Mouse (Mus musculus) forebrain, embryonic 10.5 days (tissue): ENCODE data around the gene Iqcf6. TPM values are rescaled to one million over a fixed set of nuclear protein-coding genes. Genes with fewer than 3 reads are reported as not detected.
"Not testable (repeated sequence)": the region's sequence is repeated elsewhere in the genome, so short reads cannot be mapped to it uniquely, and the experiment has no call there.

Source experiments
- DNase-seq: peaks from one replicate; pipeline ENCODE4 v3.0.0-alpha.2; 2017; ENCODE audit warnings: low spot score; ENCODE audit errors: extremely low spot score
- H3K27ac ChIP-seq: fragments of 300-500 bp; sonication (generic); 2 replicates; pipeline ENCODE4 v1.5.1; 2016; ENCODE audit warnings: mild to moderate bottlenecking
- H3K27me3 ChIP-seq: fragments of 300-500 bp; sonication (generic); 2 replicates; pipeline ENCODE4 v1.6.1; 2016; ENCODE audit warnings: mild to moderate bottlenecking; ENCODE audit not compliant: poor library complexity, severe bottlenecking
- H3K36me3 ChIP-seq: fragments of 300-500 bp; sonication (generic); replicated peaks from 2 replicates; pipeline ENCODE4 v1.6.1; 2016; ENCODE audit warnings: mild to moderate bottlenecking, moderate library complexity
- H3K4me1 ChIP-seq: fragments of 300-500 bp; sonication (generic); 2 replicates; pipeline ENCODE4 v1.6.1; 2016
- H3K4me3 ChIP-seq: fragments of 300-500 bp; sonication (generic); 2 replicates; pipeline ENCODE4 v1.5.1; 2016; ENCODE audit warnings: mild to moderate bottlenecking, moderate library complexity
- H3K9me3 ChIP-seq: fragments of 300-500 bp; sonication (generic); 2 replicates; pipeline ENCODE4 v1.6.1; 2016; ENCODE audit warnings: mild to moderate bottlenecking, moderate library complexity
- WGBS: fragments of 180-500 bp; shearing (Covaris S2); methylation state at CpG from one replicate; pipeline ENCODE4 v1.1.7; 2016; 5-methylcytosine and 5-hydroxymethylcytosine counted together
- polyA plus RNA-seq: library from polyadenylated mRNA; unstranded; fragments of >200 nt; fragmentation: Nextera tagmentation; extraction: Ambion mirVana; gene quantifications from 2 replicates; pipeline ENCODE4 v1.2.1, GENCODE M21; 2016

Iqcf6 gene
- polyA plus RNA-seq: not detected in 2 replicates

- Histone ChIP-seq H3K27me3 (no peaks in the 10 kb centered on the region), H3K4me1 (0 out of 2 replicates have a peak, but pooled peaks cover 7% of the 10 kb centered on the region), H3K27ac (no peak within 1 kb of the TSS), H3K4me3 (no peak within 1 kb of the TSS), H3K36me3 (no peaks in the 10 kb centered on the region), H3K9me3 (no peaks in the 10 kb centered on the region)
- no peak for DNase-seq
- WGBS: 84% methylated on average over 2 of the region's 2 CpGs
These were observed at the start of gene Iqcf6 for GRCm38 (mm10) chr9:106626282-106626681. TSS of gene Iqcf6 (plus strand) at chr9:106626582.

DNA sequence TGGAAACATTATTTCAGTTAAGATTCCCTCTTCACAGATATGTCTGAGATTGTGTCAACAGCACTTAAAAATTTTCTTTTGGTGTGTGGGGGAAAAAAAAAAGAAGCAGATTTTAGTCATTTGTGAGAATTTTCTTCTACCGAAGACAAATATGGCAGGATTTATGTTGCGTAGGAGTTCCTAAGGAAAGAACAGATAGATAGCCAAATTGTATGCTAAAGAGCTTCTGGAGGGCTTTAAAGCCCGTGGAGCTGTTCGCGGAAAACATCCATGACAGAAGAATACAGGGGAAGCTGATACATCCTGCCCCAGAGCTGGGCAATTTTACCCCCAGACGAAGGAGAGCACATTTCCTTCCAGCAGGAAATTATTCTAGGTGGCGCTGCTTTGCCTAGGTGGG is 46.4 kb upstream of the Iqcf6 start:
- Histone ChIP-seq H3K9me3 (no peaks in the 10 kb centered on the region), H3K36me3 (no peaks in the 10 kb centered on the region), H3K4me3 (no peak overlapping the region), H3K27ac (no peak overlapping the region), H3K27me3 (no peaks in the 10 kb centered on the region), H3K4me1 (no peaks in the 10 kb centered on the region)
- WGBS: 87% methylated on average over 7 of the region's 7 CpGs
- no peak for DNase-seq

DNA sequence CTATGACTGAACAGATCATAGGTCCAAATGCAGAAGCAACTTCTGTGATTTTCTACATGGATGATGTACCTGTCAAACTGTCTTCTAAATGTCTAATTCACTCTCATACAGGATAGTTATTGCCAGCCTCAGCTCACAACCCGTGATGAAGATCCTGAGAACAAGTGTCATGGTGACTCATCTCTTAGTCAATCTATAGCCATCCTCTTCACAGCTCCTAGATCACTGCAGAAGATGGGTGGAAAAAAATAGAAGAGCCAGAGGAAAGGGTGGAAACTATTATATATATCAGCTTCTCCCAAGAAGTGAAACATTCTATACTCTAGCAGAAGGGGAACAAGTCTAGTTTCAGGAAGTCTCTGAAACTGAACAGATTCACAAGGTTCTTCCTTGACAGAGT is 43.8 kb upstream of the Iqcf6 start:
- H3K4me3 ChIP-seq: no peak overlapping the region
- H3K27me3 ChIP-seq: no peaks in the 10 kb centered on the region
- WGBS: 74% methylated on average over 1 of the region's 1 CpGs
- no peaks in the 10 kb centered on the region for H3K9me3 ChIP-seq
- H3K4me1 ChIP-seq: no peaks in the 10 kb centered on the region
- no peaks in the 10 kb centered on the region for H3K36me3 ChIP-seq
- no peak overlapping the region for H3K27ac ChIP-seq
- DNase-seq: no peak

DNA sequence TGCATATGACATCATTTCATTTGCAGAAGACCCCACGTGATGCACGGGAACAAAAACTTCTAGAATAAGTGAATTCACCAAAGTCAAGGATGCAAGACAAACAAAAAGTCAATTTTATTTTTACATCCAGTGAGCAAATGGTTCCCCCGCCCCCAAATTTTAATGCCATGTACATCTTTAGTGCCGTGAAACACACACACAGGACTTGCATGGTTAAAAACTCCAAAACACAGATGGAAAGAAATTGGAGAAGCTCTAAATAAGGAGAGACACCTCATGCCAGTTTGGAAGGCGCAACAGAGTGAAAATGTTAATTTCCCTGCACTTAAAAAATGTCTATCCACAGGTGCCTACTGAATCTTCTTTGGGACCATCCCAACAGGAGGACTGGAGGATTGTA is 34.2 kb upstream of the Iqcf6 start:
- Histone ChIP-seq H3K9me3 (no peaks in the 10 kb centered on the region), H3K36me3 (no peaks in the 10 kb centered on the region), H3K4me3 (no peak overlapping the region), H3K4me1 (no peaks in the 10 kb centered on the region), H3K27ac (no peak overlapping the region), H3K27me3 (no peaks in the 10 kb centered on the region)
- WGBS: 93% methylated on average over 5 of the region's 5 CpGs
- DNase-seq: no peak

DNA sequence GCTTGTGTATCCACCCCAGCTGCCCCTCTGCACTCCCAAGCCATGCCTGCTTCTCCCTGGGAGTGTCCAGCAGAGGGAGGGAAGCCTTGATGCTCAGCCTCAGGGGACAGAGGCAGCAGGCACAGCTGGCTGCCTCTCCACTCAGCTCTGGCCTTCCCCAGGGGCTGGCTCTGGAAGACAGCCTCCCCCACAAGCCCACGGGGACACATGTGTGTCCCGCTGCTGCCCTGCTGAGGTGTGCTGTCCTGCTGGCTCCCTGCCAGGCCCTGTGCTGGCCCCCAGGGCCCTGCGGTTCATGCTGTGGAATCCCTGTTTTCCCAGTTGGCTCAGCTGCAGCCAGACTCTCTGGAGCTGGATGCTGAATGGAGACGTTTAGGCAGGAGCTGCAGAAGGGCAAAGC is 31.0 kb upstream of the Iqcf6 start:
- not testable (repeated sequence) for H3K27me3 ChIP-seq, H3K4me3 ChIP-seq, H3K4me1 ChIP-seq, H3K36me3 ChIP-seq, DNase-seq, H3K27ac ChIP-seq, H3K9me3 ChIP-seq
- WGBS: 46% methylated on average over 4 of the region's 4 CpGs

GRCm38 (mm10) chr9:106595836-106596235 is 30.5 kb upstream of the Iqcf6 start:
- DNase-seq: no peak
- Histone ChIP-seq H3K4me3 (no peak overlapping the region), H3K4me1 (no peaks in the 10 kb centered on the region), H3K27ac (no peak overlapping the region), H3K36me3 (no peaks in the 10 kb centered on the region), H3K9me3 (no peaks in the 10 kb centered on the region), H3K27me3 (no peaks in the 10 kb centered on the region)
- WGBS: 74% methylated on average over 7 of the region's 7 CpGs

DNA sequence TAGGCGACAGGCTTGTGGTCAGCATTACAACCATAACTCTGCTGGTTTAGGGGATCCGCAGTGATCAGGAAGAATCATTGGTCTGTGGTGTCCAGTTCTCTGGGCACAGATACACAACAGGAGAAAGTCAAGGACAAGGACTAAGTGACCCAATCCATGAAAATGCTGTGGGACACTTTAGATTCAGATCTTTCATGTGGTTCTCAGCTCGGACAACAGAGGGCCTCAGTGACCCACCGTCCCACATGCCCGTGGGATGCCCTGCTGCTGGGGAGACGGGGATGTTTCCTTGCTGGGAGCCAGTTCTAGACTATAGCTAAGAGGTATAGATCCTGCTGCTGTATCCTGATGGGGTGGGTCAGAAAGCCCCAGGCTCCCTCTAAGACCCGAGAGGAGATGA is 27.9 kb upstream of the Iqcf6 start:
- Histone ChIP-seq H3K4me3 (no peak overlapping the region), H3K9me3 (no peaks in the 10 kb centered on the region), H3K27ac (no peak overlapping the region), H3K27me3 (no peaks in the 10 kb centered on the region), H3K4me1 (no peaks in the 10 kb centered on the region), H3K36me3 (no peaks in the 10 kb centered on the region)
- no peak for DNase-seq
- WGBS: 42% methylated on average over 7 of the region's 7 CpGs

DNA sequence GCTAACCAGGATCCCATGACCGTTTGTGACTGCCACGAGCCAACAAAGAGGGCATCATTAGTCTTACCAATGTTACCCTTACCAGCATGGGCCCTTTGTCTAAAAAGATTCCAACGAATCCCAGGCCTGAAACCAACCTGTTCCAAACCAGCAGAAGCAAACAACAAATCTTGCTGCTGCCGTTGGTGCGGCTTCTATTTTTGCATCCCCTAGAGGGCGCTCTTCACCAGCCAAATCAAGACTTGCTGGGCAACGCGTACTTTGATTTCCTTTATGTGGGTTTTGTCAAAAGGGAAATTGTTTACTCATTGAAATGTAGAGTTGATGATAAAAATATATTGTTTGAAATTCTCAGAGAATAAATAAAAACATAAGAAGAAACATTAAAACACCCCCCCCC is 25.8 kb upstream of the Iqcf6 start:
- Histone ChIP-seq H3K27me3 (no peaks in the 10 kb centered on the region), H3K27ac (no peak overlapping the region), H3K4me3 (no peak overlapping the region), H3K9me3 (no peaks in the 10 kb centered on the region), H3K4me1 (no peaks in the 10 kb centered on the region), H3K36me3 (no peaks in the 10 kb centered on the region)
- peak; percentile 46 for DNase-seq
- WGBS: 30% methylated on average over 8 of the region's 8 CpGs

GRCm38 (mm10) chr9:106610727-106611126 is 15.7 kb upstream of the Iqcf6 start:
- Histone ChIP-seq H3K27me3 (no peaks in the 10 kb centered on the region), H3K4me3 (no peak overlapping the region), H3K36me3 (no peaks in the 10 kb centered on the region), H3K9me3 (no peaks in the 10 kb centered on the region), H3K27ac (no peak overlapping the region), H3K4me1 (peaks cover 18% of the 10 kb centered on the region)
- WGBS: 87% methylated on average over 4 of the region's 4 CpGs
- DNase-seq: no peak

DNA sequence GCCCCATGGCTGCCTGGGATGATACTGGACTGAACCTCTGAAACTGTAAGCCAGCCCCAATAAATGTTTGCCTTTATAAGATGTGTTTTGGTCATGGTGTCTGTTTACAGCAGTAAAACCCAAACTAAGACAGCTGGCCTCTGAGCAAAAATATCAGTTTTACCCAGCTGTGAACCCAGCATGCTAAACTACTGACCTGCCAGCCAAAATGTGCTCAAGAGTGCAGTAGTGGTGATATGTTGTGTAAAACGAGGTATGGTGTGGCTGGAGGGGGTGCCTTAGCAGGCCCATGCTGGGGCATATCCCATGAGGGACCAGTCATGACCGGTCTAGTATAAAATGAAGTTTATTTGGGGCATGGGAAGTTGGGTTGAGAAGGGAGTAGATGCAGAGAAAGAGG is 12.4 kb upstream of the Iqcf6 start:
- WGBS: 70% methylated on average over 2 of the region's 2 CpGs
- H3K27ac ChIP-seq: no peak overlapping the region
- H3K27me3 ChIP-seq: no peaks in the 10 kb centered on the region
- peaks cover 18% of the 10 kb centered on the region for H3K4me1 ChIP-seq
- no peak overlapping the region for H3K4me3 ChIP-seq
- DNase-seq: no peak
- no peaks in the 10 kb centered on the region for H3K36me3 ChIP-seq
- no peaks in the 10 kb centered on the region for H3K9me3 ChIP-seq

DNA sequence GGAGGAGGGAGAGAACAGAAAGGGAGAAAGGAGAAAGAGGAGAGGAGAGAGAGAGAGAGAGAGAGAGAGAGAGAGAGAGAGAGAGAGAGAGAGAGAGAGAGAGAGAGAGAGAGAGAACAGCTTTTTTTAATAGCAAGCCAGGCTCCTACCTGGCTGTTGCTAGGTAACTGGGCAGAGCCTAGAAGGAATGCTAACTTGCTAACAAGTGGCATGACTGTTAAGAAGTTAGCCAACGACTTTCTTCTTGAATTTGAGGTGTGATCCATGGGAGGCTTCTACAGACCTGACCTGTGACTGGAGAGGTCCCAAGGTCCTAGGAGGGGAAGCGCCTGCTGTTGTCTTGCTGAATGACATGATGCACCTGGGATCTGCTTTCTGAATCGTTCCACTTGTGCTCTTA is 11.8 kb upstream of the Iqcf6 start:
- Histone ChIP-seq H3K27me3 (no peaks in the 10 kb centered on the region), H3K4me1 (peaks cover 18% of the 10 kb centered on the region), H3K27ac (no peak overlapping the region), H3K4me3 (no peak overlapping the region), H3K9me3 (0 out of 2 replicates have a peak, but pooled peaks cover 4% of the 10 kb centered on the region), H3K36me3 (no peaks in the 10 kb centered on the region)
- 57% methylated on average over 3 of the region's 3 CpGs for WGBS
- no peak for DNase-seq

DNA sequence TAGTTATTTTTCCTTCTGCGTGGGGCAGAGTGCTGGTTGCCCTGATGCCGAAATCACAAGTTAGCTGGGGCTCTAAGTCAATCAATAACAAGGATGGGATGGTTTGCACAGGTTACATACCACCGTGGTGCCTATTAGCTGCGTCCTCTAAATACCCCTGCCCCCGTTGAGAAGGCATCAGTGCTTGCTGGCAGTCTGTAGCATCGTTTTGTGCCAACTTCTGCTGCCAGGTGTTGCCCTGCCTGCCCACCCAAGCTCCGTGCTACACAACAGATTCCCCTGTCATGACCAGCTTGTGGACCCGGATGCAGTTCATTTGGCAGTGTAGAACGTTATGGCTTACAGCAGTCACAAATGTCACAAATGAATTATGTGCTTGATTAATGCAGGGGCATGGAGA is 10.1 kb upstream of the Iqcf6 start:
- Histone ChIP-seq H3K4me3 (no peak overlapping the region), H3K4me1 (peaks cover 18% of the 10 kb centered on the region), H3K27me3 (no peaks in the 10 kb centered on the region), H3K27ac (no peak overlapping the region), H3K9me3 (0 out of 2 replicates have a peak, but pooled peaks cover 4% of the 10 kb centered on the region), H3K36me3 (no peaks in the 10 kb centered on the region)
- 90% methylated on average over 9 of the region's 9 CpGs for WGBS
- DNase-seq: no peak

DNA sequence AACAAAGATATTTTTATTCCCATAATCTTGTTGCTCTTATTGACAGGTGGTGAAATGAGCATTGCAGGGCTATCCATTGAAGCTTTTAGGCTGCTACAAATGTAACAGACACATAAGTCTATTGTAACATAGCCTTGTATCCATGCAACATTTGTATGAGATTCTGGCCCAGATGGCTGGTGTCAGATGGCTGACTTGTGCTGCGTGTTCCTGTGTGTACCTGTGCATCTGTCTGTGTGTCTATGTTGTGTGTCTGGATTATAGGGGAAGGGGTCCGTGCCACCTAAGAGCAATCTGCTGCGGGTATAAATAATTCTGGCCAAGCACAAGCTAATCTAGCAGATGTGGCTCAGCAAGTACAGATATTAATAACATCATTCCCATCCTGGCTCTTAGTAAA is 8.9 kb upstream of the Iqcf6 start:
- Histone ChIP-seq H3K4me1 (peaks cover 18% of the 10 kb centered on the region), H3K9me3 (0 out of 2 replicates have a peak, but pooled peaks cover 4% of the 10 kb centered on the region), H3K36me3 (no peaks in the 10 kb centered on the region), H3K4me3 (no peak overlapping the region), H3K27ac (no peak overlapping the region), H3K27me3 (no peaks in the 10 kb centered on the region)
- DNase-seq: no peak
- 91% methylated on average over 3 of the region's 3 CpGs for WGBS

- WGBS: 35% methylated on average over 8 of the region's 8 CpGs
- not testable (repeated sequence) for H3K27ac ChIP-seq, H3K27me3 ChIP-seq, DNase-seq, H3K4me3 ChIP-seq, H3K9me3 ChIP-seq, H3K36me3 ChIP-seq, H3K4me1 ChIP-seq
These were observed 1.4 kb downstream of the Iqcf6 start for GRCm38 (mm10) chr9:106627796-106628195.
